Mouse (Mus musculus): ENCODE measurements around the gene Dync1i1. TPM values are rescaled to one million over a fixed set of nuclear protein-coding genes. Genes with fewer than 3 reads are reported as not detected.

The Dync1i1 gene
- total and polyA plus RNA-seq, 3 experiments = 0.41 to 0.43 (median 0.42) TPM

DNA sequence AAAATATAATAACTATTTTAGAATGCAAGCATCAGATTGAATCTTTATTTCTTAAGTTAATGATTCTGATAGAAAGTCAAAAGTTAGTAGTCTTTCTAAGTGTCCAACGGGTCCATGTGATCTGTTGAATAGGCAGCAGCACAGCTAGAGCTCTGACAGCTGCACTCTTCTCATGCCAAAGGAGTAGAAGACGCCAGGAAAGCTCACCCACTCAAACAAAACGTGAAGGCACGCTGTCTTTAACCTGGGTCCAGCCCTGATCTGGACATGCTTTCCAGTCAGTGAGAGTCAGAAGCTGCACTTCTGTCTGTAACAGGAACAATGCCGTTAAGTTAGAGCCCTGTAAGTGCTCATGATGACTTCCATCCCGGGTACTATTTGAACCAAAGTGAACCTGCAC is 56.3 kb downstream of the Dync1i1 start:
- Histone ChIP-seq H3K4me1 (ENCODE audit: control insufficient read depth, insufficient read depth, low read length) (no peaks in the 10 kb centered on the region), H3K79me2 (replicated peaks; ENCODE audit: control insufficient read depth, insufficient read depth, low read length) (no peaks in the 10 kb centered on the region), H3K27ac (no peak overlapping the region), H3K27me3 (ENCODE audit: control insufficient read depth, insufficient read depth, low read length) (no peaks in the 10 kb centered on the region), H3K4me3 (no peak overlapping the region), H3K36me3 (ENCODE audit: control insufficient read depth, insufficient read depth, low read length) (no peaks in the 10 kb centered on the region), H3K9ac (ENCODE audit: low read depth, low read length) (no peak overlapping the region)
- 65% methylated on average over 6 of the region's 6 CpGs for WGBS
- intact Hi-C loops (cut with DNase I) = no loop called here
- TF ChIP-seq EP300 (IDR thresholded peaks at IDR 0.05; ENCODE audit: insufficient read depth, low read depth, low read length) = no peak
- TF ChIP-seq POLR2A (IDR thresholded peaks at IDR 0.05; ENCODE audit: insufficient read depth, low read depth, low read length) = no peak
- no peak for TF ChIP-seq CTCF (IDR thresholded peaks at IDR 0.05)
- DNase-seq = no peak

DNA sequence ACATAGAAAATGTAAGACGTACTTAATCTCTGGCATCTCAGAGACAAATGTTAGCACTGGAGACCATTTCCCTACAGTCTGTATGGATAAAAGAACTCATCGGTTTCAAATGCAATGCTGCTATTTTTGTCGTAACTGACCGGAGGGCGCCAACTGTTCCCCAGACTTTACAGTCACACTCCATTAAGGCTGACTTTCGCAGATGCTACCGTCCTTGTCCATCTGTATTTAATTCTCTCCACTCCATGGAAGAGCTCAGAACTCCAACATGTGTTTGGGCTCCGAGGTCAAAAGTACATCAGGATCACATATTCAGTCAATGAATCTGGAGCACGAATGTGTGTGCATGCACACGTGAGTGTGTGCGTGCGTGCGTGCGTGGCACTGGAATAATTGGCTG is 58.4 kb downstream of the Dync1i1 start:
- no peak overlapping the region for H3K4me3 ChIP-seq
- H3K27ac ChIP-seq = no peak overlapping the region
- WGBS = 90% methylated on average over 14 of the region's 14 CpGs
- no peak for DNase-seq
- no peak overlapping the region for H3K9ac ChIP-seq (ENCODE audit: low read depth, low read length)
- no peak for TF ChIP-seq EP300 (IDR thresholded peaks at IDR 0.05; ENCODE audit: insufficient read depth, low read depth, low read length)
- no peak for TF ChIP-seq CTCF (IDR thresholded peaks at IDR 0.05)
- no peak for TF ChIP-seq POLR2A (IDR thresholded peaks at IDR 0.05; ENCODE audit: insufficient read depth, low read depth, low read length)
- intact Hi-C loops (cut with DNase I) = no loop called here
- H3K4me1 ChIP-seq (ENCODE audit: control insufficient read depth, insufficient read depth, low read length) = no peaks in the 10 kb centered on the region
- H3K79me2 ChIP-seq (replicated peaks; ENCODE audit: control insufficient read depth, insufficient read depth, low read length) = no peaks in the 10 kb centered on the region
- H3K36me3 ChIP-seq (ENCODE audit: control insufficient read depth, insufficient read depth, low read length) = no peaks in the 10 kb centered on the region
- no peaks in the 10 kb centered on the region for H3K27me3 ChIP-seq (ENCODE audit: control insufficient read depth, insufficient read depth, low read length)

- TF ChIP-seq CTCF (IDR thresholded peaks at IDR 0.05) (no peak), POLR2A (IDR thresholded peaks at IDR 0.05; ENCODE audit: insufficient read depth, low read depth, low read length) (no peak), EP300 (IDR thresholded peaks at IDR 0.05; ENCODE audit: insufficient read depth, low read depth, low read length) (no peak)
- WGBS = 59% methylated on average over 7 of the region's 7 CpGs
Observed at GRCm38 (mm10) chr6:5790607-5791006, 65.2 kb downstream of the Dync1i1 start.

DNA sequence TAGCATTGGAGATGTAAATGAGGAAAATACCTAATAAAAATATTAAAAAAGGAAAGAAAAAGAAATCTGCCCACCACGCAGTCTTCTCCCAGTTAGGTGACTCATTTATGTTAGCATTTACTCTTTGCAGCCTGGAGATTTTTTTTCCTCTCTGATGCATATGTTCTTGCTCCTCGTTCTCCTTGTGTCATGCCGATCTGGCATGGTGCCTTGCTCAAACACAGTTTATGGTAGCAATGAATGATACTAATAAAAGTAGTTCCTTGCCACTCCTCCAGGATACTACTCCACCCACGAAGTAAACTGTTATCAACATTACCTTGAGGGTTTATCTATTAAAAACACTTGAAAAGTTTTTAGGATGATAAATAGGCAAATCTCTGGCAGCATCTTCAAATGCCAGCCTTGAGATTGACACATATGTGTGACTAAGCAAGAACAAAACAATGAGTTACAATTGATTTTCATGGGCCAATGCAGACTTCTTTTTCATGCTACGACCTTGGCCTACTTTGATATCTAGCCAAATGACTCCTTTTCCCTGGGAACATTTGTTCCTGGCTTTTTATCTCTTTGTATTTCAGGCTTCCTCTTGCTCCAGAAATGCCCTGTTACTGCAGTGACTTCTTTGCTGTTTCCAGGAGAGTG is 68.8 kb downstream of the Dync1i1 start:
- no peak for TF ChIP-seq EP300 (IDR thresholded peaks at IDR 0.05; ENCODE audit: insufficient read depth, low read depth, low read length)
- no peak for TF ChIP-seq CTCF (IDR thresholded peaks at IDR 0.05)
- TF ChIP-seq POLR2A (IDR thresholded peaks at IDR 0.05; ENCODE audit: insufficient read depth, low read depth, low read length) = no peak
- no peaks in the 10 kb centered on the region for H3K4me1 ChIP-seq (ENCODE audit: control insufficient read depth, insufficient read depth, low read length)
- H3K4me3 ChIP-seq = no peak overlapping the region
- no peaks in the 10 kb centered on the region for H3K36me3 ChIP-seq (ENCODE audit: control insufficient read depth, insufficient read depth, low read length)
- H3K79me2 ChIP-seq (replicated peaks; ENCODE audit: control insufficient read depth, insufficient read depth, low read length) = no peaks in the 10 kb centered on the region
- DNase-seq = no peak
- no peaks in the 10 kb centered on the region for H3K27me3 ChIP-seq (ENCODE audit: control insufficient read depth, insufficient read depth, low read length)
- WGBS = 36% methylated on average over 5 of the region's 5 CpGs
- no peak overlapping the region for H3K9ac ChIP-seq (ENCODE audit: low read depth, low read length)
- intact Hi-C loops (cut with DNase I) = no loop called here
- no peak overlapping the region for H3K27ac ChIP-seq

More at GRCm38 (mm10) chr6:5790607-5791006, 65.2 kb downstream of the Dync1i1 start:
- Histone ChIP-seq H3K9ac (ENCODE audit: low read depth, low read length) (no peak overlapping the region), H3K4me1 (ENCODE audit: control insufficient read depth, insufficient read depth, low read length) (no peaks in the 10 kb centered on the region), H3K27ac (no peak overlapping the region), H3K4me3 (no peak overlapping the region), H3K27me3 (ENCODE audit: control insufficient read depth, insufficient read depth, low read length) (no peaks in the 10 kb centered on the region), H3K36me3 (ENCODE audit: control insufficient read depth, insufficient read depth, low read length) (no peaks in the 10 kb centered on the region), H3K79me2 (replicated peaks; ENCODE audit: control insufficient read depth, insufficient read depth, low read length) (no peaks in the 10 kb centered on the region)
- intact Hi-C loops (cut with DNase I) = no loop called here
- DNase-seq = no peak

- no peak overlapping the region for H3K4me3 ChIP-seq
- intact Hi-C loops (cut with DNase I) = no loop called here
- no peaks in the 10 kb centered on the region for H3K79me2 ChIP-seq (replicated peaks; ENCODE audit: control insufficient read depth, insufficient read depth, low read length)
- no peak for TF ChIP-seq EP300 (IDR thresholded peaks at IDR 0.05; ENCODE audit: insufficient read depth, low read depth, low read length)
- TF ChIP-seq POLR2A (IDR thresholded peaks at IDR 0.05; ENCODE audit: insufficient read depth, low read depth, low read length) = no peak
- H3K9ac ChIP-seq (ENCODE audit: low read depth, low read length) = no peak overlapping the region
- no peaks in the 10 kb centered on the region for H3K27me3 ChIP-seq (ENCODE audit: control insufficient read depth, insufficient read depth, low read length)
- H3K36me3 ChIP-seq (ENCODE audit: control insufficient read depth, insufficient read depth, low read length) = no peaks in the 10 kb centered on the region
- no peak overlapping the region for H3K27ac ChIP-seq
- WGBS = 53% methylated on average over 2 of the region's 2 CpGs
- DNase-seq = no peak
- no peaks in the 10 kb centered on the region for H3K4me1 ChIP-seq (ENCODE audit: control insufficient read depth, insufficient read depth, low read length)
Observed at GRCm38 (mm10) chr6:5795314-5795713, 69.9 kb downstream of the Dync1i1 start.

GRCm38 (mm10) chr6:5802124-5802839 is 76.8 kb downstream of the Dync1i1 start:
- no peak overlapping the region for H3K4me3 ChIP-seq
- no peaks in the 10 kb centered on the region for H3K4me1 ChIP-seq (ENCODE audit: control insufficient read depth, insufficient read depth, low read length)
- intact Hi-C loops (cut with DNase I) = loop anchor here (1.0 kb wide), 1 partner anchor 157 kb away; no protein-coding TSS in a partner anchor
- H3K27ac ChIP-seq = no peak overlapping the region
- WGBS = 45% methylated on average over 6 of the region's 6 CpGs
- no peak overlapping the region for H3K9ac ChIP-seq (ENCODE audit: low read depth, low read length)
- H3K36me3 ChIP-seq (ENCODE audit: control insufficient read depth, insufficient read depth, low read length) = no peaks in the 10 kb centered on the region
- no peaks in the 10 kb centered on the region for H3K79me2 ChIP-seq (replicated peaks; ENCODE audit: control insufficient read depth, insufficient read depth, low read length)
- no peaks in the 10 kb centered on the region for H3K27me3 ChIP-seq (ENCODE audit: control insufficient read depth, insufficient read depth, low read length)
- DNase-seq = no peak
- peak; percentile 74 for TF ChIP-seq CTCF (IDR thresholded peaks at IDR 0.05)
- TF ChIP-seq POLR2A (IDR thresholded peaks at IDR 0.05; ENCODE audit: insufficient read depth, low read depth, low read length) = no peak
